Mouse (Mus musculus): ENCODE data around the gene Prox2. TPM values are rescaled to one million over a fixed set of nuclear protein-coding genes. Genes with fewer than 3 reads are reported as not detected.

Gene Prox2
- polyA plus RNA-seq, 1 experiment from 2014 or later: 1.8 TPM

DNA sequence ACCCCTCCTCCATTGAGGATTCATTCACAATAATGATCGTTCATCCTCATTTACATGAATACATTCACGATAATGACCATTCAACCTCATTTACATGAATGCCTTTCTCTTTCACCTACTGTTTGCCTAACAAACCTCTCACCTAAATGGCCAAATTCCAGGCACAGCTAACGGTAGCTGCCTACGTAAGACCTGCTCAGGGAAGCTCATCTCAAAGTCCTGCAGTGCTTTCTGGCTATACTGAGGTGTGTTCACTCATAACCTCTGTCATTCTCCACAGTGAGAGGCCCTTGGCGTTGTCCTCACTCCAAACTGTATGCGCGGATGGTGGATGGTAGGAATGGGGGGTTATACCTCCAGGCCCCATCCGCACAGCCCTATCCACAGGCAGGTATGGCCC, 5.8 kb downstream of the Prox2 start:
- no peak overlapping the region for H3K4me2 ChIP-seq (ENCODE audit: low read depth, low read length)
- no peak for ATAC-seq (replicated peaks; ENCODE audit: extremely low read depth, insufficient read depth, low FRiP score)
- H3K4me1 ChIP-seq (ENCODE audit: control insufficient read depth, insufficient read depth, low read length): peaks cover 7% of the 10 kb centered on the region
- H3K4me3 ChIP-seq (ENCODE audit: low read length): no peak overlapping the region
- H3K9ac ChIP-seq (ENCODE audit: low read length): no peak overlapping the region
- H3K36me3 ChIP-seq (ENCODE audit: control insufficient read depth, insufficient read depth): no peaks in the 10 kb centered on the region
- 87% methylated on average over 8 of the region's 8 CpGs for WGBS
- no peaks in the 10 kb centered on the region for H3K27me3 ChIP-seq (ENCODE audit: control insufficient read depth, insufficient read depth, low read length)
- no peak overlapping the region for H3K27ac ChIP-seq (ENCODE audit: low read length)
- H3K9me3 ChIP-seq (replicated peaks; ENCODE audit: control insufficient read depth, low read length): no peaks in the 10 kb centered on the region

DNA sequence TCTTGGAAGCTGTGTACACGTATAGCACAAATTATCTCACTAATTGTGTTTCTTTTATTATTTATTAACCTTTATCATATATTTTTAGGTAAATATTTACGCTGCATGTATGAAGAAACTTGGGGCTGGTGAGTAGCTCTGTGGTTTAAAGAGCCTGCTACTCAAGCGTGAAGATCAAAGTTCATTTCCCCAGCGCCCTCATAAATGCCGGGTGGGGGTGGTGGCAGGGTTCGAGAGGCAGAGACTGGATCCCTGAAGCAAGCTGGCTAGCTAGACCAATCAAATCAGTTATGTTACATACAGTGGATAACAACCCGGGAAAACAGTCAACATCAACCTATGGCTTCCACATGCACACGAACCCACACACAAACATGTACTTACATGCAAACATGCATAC, 7.5 kb downstream of the Prox2 start:
- Histone ChIP-seq H3K4me1 (ENCODE audit: control insufficient read depth, insufficient read depth, low read length) (peaks cover 4% of the 10 kb centered on the region; the same call in 1 of the 2 replicates), H3K27ac (ENCODE audit: low read length) (no peak overlapping the region), H3K4me3 (ENCODE audit: low read length) (no peak overlapping the region), H3K4me2 (ENCODE audit: low read depth, low read length) (no peak overlapping the region), H3K36me3 (ENCODE audit: control insufficient read depth, insufficient read depth) (no peaks in the 10 kb centered on the region), H3K9ac (ENCODE audit: low read length) (no peak overlapping the region), H3K27me3 (ENCODE audit: control insufficient read depth, insufficient read depth, low read length) (no peaks in the 10 kb centered on the region), H3K9me3 (replicated peaks; ENCODE audit: control insufficient read depth, low read length) (no peaks in the 10 kb centered on the region)
- no peak for ATAC-seq (replicated peaks; ENCODE audit: extremely low read depth, insufficient read depth, low FRiP score)
- 79% methylated on average over 8 of the region's 8 CpGs for WGBS

DNA sequence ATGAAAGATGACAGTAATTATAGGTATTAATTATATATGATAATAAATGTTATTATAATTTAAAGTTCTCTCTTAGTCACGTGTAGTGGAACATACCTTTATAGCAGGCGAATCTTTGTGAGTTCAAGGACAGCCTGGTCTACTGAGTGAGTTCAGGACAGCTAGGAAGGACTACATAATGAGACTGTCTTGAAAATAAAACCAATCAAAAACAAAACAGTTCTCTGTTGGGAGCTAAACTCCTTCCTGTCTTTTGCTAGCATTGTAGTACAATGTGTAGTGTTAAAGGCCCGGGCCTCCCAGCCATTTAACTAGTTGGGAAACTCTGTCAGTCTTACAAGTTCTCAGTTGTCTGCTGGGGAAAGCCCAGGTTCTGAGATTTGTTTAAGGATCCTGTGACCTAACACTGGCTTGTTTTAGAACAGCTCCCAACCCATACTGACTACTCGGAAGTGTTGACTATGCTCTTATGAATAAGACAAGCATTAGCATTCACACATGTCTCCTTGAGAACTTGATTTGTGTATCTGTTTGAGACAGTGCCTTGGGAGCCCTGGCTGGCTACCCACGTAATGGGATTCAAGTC, 8.9 kb downstream of the Prox2 start:
- H3K27ac ChIP-seq (ENCODE audit: low read length): no peak overlapping the region
- 81% methylated on average over 5 of the region's 5 CpGs for WGBS
- no peak overlapping the region for H3K9ac ChIP-seq (ENCODE audit: low read length)
- ATAC-seq (replicated peaks; ENCODE audit: extremely low read depth, insufficient read depth, low FRiP score): no peak
- H3K9me3 ChIP-seq (replicated peaks; ENCODE audit: control insufficient read depth, low read length): no peaks in the 10 kb centered on the region
- no peaks in the 10 kb centered on the region for H3K36me3 ChIP-seq (ENCODE audit: control insufficient read depth, insufficient read depth)
- H3K27me3 ChIP-seq (ENCODE audit: control insufficient read depth, insufficient read depth, low read length): no peaks in the 10 kb centered on the region
- no peak overlapping the region for H3K4me3 ChIP-seq (ENCODE audit: low read length)
- no peak overlapping the region for H3K4me2 ChIP-seq (ENCODE audit: low read depth, low read length)
- peaks cover 3% of the 10 kb centered on the region; the same call in 1 of the 2 replicates for H3K4me1 ChIP-seq (ENCODE audit: control insufficient read depth, insufficient read depth, low read length)

DNA sequence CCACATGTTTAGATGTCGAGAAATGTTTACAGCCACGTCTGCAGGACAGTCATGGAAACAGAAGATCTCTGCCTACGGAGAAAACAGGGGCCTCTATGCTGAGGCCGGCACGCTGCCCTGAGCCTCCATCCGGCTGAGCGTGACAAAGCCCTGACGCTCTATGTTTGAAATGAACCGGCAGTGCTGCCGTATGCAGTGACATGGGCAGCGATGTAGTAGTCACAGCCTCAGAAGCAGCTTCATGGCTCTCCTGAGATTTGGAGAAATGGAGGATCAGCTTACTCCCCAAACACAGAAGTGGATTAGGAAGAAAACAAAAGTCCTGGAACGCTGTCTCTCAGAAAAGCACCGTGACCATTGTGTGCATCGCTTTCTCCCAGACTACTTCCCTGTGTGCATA, 9.6 kb downstream of the Prox2 start:
- Histone ChIP-seq H3K27me3 (ENCODE audit: control insufficient read depth, insufficient read depth, low read length) (no peaks in the 10 kb centered on the region), H3K4me1 (ENCODE audit: control insufficient read depth, insufficient read depth, low read length) (no peaks in the 10 kb centered on the region), H3K27ac (ENCODE audit: low read length) (no peak overlapping the region), H3K36me3 (ENCODE audit: control insufficient read depth, insufficient read depth) (no peaks in the 10 kb centered on the region), H3K4me3 (ENCODE audit: low read length) (no peak overlapping the region), H3K4me2 (ENCODE audit: low read depth, low read length) (no peak overlapping the region), H3K9me3 (replicated peaks; ENCODE audit: control insufficient read depth, low read length) (no peaks in the 10 kb centered on the region), H3K9ac (ENCODE audit: low read length) (no peak overlapping the region)
- 75% methylated on average over 14 of the region's 14 CpGs for WGBS
- no peak for ATAC-seq (replicated peaks; ENCODE audit: extremely low read depth, insufficient read depth, low FRiP score)

DNA sequence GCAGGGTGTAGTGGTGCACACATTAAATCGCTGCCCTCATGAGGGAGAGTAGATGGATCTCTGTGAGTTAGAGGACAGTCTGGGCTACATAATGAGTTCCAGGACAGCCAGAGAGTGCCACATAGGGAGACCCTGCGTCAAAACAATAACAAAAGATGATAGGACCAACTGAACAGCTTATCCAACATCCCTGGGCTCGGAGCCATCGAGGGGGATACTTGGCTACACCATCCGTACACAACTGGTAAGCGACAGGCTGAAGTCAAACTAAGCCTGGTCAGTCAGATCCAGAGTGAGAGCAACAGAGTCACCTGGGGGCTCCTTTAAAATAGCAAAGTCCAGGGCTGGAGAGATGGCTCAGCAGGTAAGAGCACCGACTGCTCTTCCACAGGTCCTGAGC, 14.7 kb downstream of the Prox2 start:
- no peak overlapping the region for H3K4me2 ChIP-seq (ENCODE audit: low read depth, low read length)
- H3K4me3 ChIP-seq (ENCODE audit: low read length): no peak overlapping the region
- H3K9ac ChIP-seq (ENCODE audit: low read length): no peak overlapping the region
- no peaks in the 10 kb centered on the region for H3K27me3 ChIP-seq (ENCODE audit: control insufficient read depth, insufficient read depth, low read length)
- WGBS: 79% methylated on average over 7 of the region's 7 CpGs
- no peak overlapping the region for H3K27ac ChIP-seq (ENCODE audit: low read length)
- ATAC-seq (replicated peaks; ENCODE audit: extremely low read depth, insufficient read depth, low FRiP score): no peak
- no peaks in the 10 kb centered on the region for H3K9me3 ChIP-seq (replicated peaks; ENCODE audit: control insufficient read depth, low read length)
- no peaks in the 10 kb centered on the region for H3K36me3 ChIP-seq (ENCODE audit: control insufficient read depth, insufficient read depth)
- peaks cover 3% of the 10 kb centered on the region; the same call in 1 of the 2 replicates for H3K4me1 ChIP-seq (ENCODE audit: control insufficient read depth, insufficient read depth, low read length)

DNA sequence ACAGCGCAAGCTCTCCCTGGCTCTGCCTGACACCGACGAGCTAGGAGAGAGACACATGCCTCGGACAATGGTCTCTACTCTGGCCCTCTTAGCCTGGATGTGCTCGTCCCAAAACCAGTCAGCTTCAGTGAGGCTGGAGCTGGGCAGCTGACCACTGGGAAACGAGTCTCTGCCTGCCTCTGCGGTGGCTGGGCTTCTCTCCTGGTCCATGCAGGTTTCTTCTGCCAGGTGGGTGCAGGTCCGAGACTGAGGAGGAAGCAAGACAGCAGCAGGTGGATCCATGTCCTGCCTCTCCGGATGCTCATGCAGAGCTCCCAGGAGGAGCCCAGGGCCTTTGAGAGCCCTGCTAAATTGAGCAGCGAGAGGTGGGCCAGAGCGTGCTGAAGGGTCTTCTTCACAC, 15.4 kb downstream of the Prox2 start:
- Histone ChIP-seq H3K4me3 (ENCODE audit: low read length) (no peak overlapping the region), H3K27ac (ENCODE audit: low read length) (no peak overlapping the region), H3K9me3 (replicated peaks; ENCODE audit: control insufficient read depth, low read length) (no peaks in the 10 kb centered on the region), H3K36me3 (ENCODE audit: control insufficient read depth, insufficient read depth) (no peaks in the 10 kb centered on the region), H3K9ac (ENCODE audit: low read length) (no peak overlapping the region), H3K4me1 (ENCODE audit: control insufficient read depth, insufficient read depth, low read length) (peaks cover 3% of the 10 kb centered on the region; the same call in 1 of the 2 replicates), H3K4me2 (ENCODE audit: low read depth, low read length) (no peak overlapping the region), H3K27me3 (ENCODE audit: control insufficient read depth, insufficient read depth, low read length) (no peaks in the 10 kb centered on the region)
- WGBS: 84% methylated on average over 11 of the region's 11 CpGs
- ATAC-seq (replicated peaks; ENCODE audit: extremely low read depth, insufficient read depth, low FRiP score): no peak

DNA sequence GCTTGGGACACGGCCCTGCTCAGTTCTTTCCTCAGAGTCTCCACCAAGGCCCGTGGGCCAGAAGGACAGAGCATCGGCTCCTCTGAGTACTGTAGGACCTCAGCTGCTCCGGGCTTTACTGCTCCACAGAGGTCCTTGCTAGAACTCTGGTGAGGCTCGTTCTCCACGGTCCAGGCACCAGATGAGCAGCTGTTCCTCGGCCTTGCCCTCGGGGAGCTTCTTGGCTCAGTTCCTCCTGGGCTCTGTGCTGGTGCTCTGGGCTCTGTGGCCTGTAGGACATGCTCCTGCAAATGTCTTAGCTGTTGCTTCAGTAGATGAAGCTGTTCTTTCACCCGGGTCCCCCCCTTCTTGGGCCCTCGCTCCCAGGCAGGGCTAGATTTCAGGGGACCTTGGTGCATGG, 15.9 kb downstream of the Prox2 start:
- no peak overlapping the region for H3K9ac ChIP-seq (ENCODE audit: low read length)
- no peak for ATAC-seq (replicated peaks; ENCODE audit: extremely low read depth, insufficient read depth, low FRiP score)

DNA sequence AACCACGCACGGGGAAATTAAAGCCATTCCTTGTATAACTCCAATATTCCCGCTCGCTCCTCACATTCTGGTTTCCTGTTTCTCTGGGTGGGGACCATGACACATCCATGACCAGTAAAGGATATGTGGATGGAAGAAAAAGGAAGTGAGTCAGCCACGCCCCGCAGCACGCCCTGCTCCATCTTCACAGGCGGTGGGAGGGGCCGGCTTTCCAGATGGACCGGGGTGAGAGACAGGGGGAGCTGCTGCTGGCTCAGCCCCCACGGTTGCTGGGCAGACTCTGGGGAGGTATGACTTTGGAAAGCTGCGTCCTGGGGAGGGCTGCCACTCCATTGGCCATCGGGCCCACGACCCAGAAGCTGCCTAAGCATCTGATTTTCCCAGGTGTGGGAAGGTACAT, 16.5 kb downstream of the Prox2 start:
- peak; percentile 41; the same call in 1 of the 2 replicates for ATAC-seq (replicated peaks; ENCODE audit: extremely low read depth, insufficient read depth, low FRiP score)
- no peaks in the 10 kb centered on the region for H3K27me3 ChIP-seq (ENCODE audit: control insufficient read depth, insufficient read depth, low read length)

More for the DNA sequence above, 15.9 kb downstream of the Prox2 start:
- Histone ChIP-seq H3K4me3 (ENCODE audit: low read length) (no peak overlapping the region), H3K9me3 (replicated peaks; ENCODE audit: control insufficient read depth, low read length) (no peaks in the 10 kb centered on the region), H3K36me3 (ENCODE audit: control insufficient read depth, insufficient read depth) (no peaks in the 10 kb centered on the region), H3K27me3 (ENCODE audit: control insufficient read depth, insufficient read depth, low read length) (no peaks in the 10 kb centered on the region), H3K4me2 (ENCODE audit: low read depth, low read length) (no peak overlapping the region), H3K4me1 (ENCODE audit: control insufficient read depth, insufficient read depth, low read length) (peaks cover 3% of the 10 kb centered on the region; the same call in 1 of the 2 replicates), H3K27ac (ENCODE audit: low read length) (no peak overlapping the region)
- WGBS: 76% methylated on average over 10 of the region's 10 CpGs

DNA sequence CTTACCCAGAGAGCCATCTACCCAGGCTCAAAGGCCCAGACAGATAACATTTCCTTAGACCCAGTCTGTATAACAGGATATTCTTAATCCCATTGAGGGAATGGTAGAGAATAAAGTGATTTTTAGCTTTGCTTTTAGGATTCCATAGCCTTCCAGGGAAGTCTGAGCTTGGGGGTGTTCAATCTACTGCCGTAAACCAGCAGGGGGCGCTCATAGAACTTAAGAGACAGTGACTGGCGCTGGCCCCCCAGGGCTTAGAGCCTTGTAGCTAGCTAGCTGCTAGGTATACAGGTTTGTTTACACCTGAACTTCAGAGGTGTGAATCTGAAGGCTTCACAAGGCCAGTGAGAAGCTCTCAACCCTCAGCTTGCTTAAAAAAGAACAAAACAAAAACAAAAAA, 18.3 kb downstream of the Prox2 start:
- H3K9me3 ChIP-seq (replicated peaks; ENCODE audit: control insufficient read depth, low read length): no peaks in the 10 kb centered on the region
- 8% methylated on average over 3 of the region's 3 CpGs for WGBS
- no peak overlapping the region for H3K4me2 ChIP-seq (ENCODE audit: low read depth, low read length)
- peaks cover 17% of the 10 kb centered on the region for H3K36me3 ChIP-seq (ENCODE audit: control insufficient read depth, insufficient read depth)
- no peak overlapping the region for H3K9ac ChIP-seq (ENCODE audit: low read length)
- no peak overlapping the region for H3K4me3 ChIP-seq (ENCODE audit: low read length)
- H3K4me1 ChIP-seq (ENCODE audit: control insufficient read depth, insufficient read depth, low read length): peaks cover 3% of the 10 kb centered on the region; the same call in 1 of the 2 replicates
- no peaks in the 10 kb centered on the region for H3K27me3 ChIP-seq (ENCODE audit: control insufficient read depth, insufficient read depth, low read length)
- ATAC-seq (replicated peaks; ENCODE audit: extremely low read depth, insufficient read depth, low FRiP score): no peak
- no peak overlapping the region for H3K27ac ChIP-seq (ENCODE audit: low read length)

More for the DNA sequence above, 16.5 kb downstream of the Prox2 start:
- H3K27ac ChIP-seq (ENCODE audit: low read length): no peak overlapping the region
- H3K4me1 ChIP-seq (ENCODE audit: control insufficient read depth, insufficient read depth, low read length): peaks cover 3% of the 10 kb centered on the region; the same call in 1 of the 2 replicates
- H3K9ac ChIP-seq (ENCODE audit: low read length): no peak overlapping the region
- H3K4me3 ChIP-seq (ENCODE audit: low read length): no peak overlapping the region
- no peak overlapping the region; the same call in 1 of the 2 replicates for H3K4me2 ChIP-seq (ENCODE audit: low read depth, low read length)
- H3K9me3 ChIP-seq (replicated peaks; ENCODE audit: control insufficient read depth, low read length): no peaks in the 10 kb centered on the region
- H3K36me3 ChIP-seq (ENCODE audit: control insufficient read depth, insufficient read depth): peaks cover 3% of the 10 kb centered on the region
- WGBS: 25% methylated on average over 14 of the region's 14 CpGs

Measured in heart, embryonic 16.5 days (tissue).